Mouse (Mus musculus): ENCODE data around the gene Gm42417.

The Gm42417 gene

DNA sequence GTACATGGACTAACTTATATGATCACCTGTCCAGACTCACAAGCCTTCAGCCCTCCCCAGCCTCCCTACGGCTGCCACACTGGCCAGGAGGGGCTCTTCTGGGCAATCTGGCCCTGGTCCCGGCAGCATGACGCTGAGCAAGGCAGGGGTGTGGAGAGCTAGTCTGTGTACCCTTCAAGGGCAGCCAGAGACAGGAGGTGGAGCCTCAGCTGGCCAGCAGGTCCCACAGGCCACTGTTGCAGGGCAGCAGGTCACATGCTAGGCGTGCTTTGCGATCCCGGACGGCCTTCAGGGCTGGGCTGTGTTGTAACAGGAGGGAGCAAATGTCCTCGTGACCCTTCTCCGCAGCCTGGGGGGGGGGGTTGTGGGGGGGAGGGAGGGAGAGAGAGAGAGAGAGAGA is at the start of gene Gm42417:
TSS of gene Gm42417 (minus strand) at position 244 of the 400 bp plus-strand sequence.
- no peak for DNase-seq (ENCODE audit: low spot score in 2 of 2)

- no peak for DNase-seq (ENCODE audit: low spot score in 2 of 2)
Measured at GRCm38 (mm10) chr1:36587860-36588259, 48.6 kb upstream of the Gm42417 start.

DNA sequence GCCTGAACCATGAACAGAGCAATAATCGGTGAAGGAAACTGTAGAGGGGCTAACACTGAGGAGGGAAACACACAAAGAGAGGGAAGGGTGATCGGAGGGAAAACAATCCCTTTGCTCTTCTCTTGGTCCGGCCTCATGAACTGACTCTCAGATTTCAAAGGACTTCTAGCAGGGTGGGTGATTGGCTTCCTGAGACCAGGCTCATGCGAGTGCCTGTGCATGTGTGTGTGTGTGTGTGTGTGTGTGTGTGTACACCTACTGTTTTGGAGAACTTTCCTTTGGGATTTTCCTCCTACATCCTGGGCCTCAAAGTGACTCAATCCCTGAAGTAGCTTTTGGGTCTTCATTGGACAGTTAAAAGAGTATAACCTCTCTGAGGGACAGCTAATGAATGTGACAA is 47.1 kb upstream of the Gm42417 start:
- no peak for DNase-seq (ENCODE audit: low spot score in 2 of 2)

- no peak for DNase-seq (ENCODE audit: low spot score in 2 of 2)
Measured at GRCm38 (mm10) chr1:36583408-36584116, 44.3 kb upstream of the Gm42417 start.

GRCm38 (mm10) chr1:36582211-36582610 is 43.0 kb upstream of the Gm42417 start:
- no peak for DNase-seq (ENCODE audit: low spot score in 2 of 2)

- DNase-seq (ENCODE audit: low spot score in 2 of 2) = no peak
Measured at GRCm38 (mm10) chr1:36581260-36581659, 42.0 kb upstream of the Gm42417 start.

DNA sequence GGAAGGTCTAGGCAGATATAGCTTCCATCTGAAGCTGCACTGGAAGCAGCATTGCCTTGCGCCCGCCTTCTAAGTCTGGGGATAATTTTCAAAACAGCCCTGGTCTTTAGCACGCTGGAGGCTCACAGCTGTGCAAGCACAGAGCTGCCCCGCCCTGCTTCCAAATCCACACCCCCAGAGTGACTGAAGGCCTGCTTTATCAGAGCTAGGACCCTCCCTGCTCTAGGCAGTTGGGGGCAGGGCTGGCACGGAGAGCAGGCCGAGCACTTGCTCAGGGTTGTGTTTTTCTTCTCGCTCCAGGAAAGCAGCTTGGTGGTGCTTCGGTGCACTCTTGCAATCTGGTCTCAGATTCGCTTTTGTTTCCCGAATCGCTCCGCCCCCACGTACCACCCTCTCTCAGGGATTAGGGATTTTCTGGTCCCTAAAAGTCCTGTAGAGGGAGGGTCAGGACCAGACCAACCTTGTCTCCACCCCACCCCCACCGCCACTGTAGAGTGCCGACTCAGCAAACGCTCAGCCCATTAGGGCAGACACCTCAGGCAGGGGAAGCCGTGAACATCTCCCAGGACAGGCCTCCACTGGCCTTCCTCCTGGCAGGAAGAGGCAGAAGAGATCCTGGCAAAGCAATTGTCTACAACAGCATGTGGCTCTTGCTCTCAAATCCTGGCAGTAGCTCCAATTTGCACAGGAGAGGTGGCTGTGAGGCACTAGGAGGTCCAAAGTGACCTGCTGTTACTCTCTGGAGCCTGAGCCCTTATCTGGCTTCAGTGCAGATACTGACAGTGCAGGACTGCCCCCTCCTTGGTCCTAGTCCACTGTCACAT is 41.4 kb upstream of the Gm42417 start:
- no peak for DNase-seq (ENCODE audit: low spot score in 2 of 2)

- DNase-seq (ENCODE audit: low spot score in 2 of 2) = peak; percentile 70 to 77
Measured at GRCm38 (mm10) chr1:36579974-36580383, 40.8 kb upstream of the Gm42417 start.

DNA sequence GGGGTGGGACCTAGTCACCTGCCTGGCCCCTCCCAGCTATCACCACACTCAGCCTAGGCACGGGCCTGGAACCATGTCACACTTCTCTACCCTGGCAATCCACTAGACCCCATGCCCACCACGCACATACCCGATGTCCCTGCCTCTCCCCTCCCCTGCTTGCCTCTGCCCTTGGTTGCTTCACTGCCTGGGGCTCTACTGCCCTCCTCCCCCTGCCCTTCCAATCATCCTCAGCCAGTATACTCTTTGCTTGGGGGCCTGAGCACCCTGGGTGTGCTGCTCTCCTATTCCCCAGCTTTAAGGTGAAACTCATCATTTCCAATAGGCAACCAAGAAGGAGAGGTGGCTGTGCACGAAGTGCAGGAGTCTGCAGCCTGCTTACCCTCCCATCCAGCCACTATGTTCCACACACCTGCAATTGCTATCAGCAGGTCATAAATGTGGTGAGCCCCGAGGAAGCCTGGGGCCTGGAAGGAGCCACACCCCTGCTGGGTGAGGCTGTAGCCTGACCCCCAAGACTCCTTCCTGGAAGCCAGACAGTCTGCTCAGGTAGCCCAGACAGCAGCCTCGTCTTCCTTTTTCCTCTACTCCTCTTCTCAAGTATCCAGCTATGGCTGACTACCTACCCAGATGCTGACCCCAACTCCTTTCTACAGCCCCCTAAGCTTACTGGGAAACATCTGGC is 37.9 kb upstream of the Gm42417 start:
- DNase-seq (ENCODE audit: low spot score in 2 of 2) = no peak

DNA sequence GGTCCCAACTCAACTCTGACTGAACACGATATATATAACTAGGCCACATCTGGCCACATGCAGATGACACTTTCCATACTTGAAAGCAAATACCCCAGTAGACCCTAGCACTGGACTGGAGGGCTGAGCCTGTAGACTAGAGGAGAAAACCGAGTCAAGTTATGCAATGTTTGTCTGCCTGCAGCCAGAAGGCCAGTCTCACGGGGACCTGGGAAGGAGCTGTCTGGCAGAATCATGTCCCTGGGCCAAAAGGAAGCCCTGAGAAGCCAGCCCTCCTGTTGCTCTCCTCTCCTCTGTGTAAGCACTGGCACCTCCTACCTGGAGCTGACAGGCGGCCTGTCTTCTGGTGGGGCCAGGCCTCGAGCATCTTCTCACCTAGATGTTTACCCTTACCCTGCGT is 36.1 kb upstream of the Gm42417 start:
- no peak for DNase-seq (ENCODE audit: low spot score in 2 of 2)

GRCm38 (mm10) chr1:36574196-36574955 is 35.1 kb upstream of the Gm42417 start:
- no peak for DNase-seq (ENCODE audit: low spot score in 2 of 2)

DNA sequence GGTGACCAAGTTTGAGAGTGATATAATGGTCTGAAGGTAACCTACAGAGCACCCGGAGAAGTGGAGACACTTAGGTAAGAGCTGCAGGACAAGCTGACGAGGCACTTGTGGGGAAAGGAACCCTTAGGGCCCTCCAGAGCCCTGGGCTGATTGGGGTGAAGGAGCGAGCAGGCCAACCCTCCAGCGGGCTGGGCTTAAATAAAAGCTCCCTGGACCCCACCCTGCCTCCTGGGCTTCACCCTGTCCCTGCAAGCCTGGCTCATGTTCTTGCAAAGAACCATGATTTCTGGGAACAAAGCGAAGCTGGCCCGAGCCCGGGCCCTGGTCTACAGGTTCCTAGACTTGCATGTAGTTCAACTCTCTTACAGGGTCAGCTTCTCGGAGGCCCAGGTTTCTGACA is 34.3 kb upstream of the Gm42417 start:
- no peak for DNase-seq (ENCODE audit: low spot score in 2 of 2)

DNA sequence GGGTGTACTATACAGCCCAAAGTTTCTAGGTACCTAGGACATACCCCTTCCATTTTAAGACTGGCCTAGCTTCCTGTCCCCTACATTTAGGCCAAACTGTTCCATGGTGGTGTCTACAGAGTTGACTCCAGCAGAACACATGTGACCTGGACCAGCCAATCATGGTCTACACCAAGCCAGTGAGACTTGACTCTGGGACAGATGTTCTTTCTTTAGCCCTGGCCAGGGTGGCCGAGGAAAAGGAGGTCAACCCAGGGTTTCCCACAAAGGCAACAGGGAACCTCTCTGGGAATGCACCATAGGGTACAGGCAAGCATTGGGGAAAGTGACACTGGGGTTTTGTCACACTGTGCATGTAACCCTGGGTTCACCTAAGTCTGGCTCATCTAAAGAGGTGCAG is 33.5 kb upstream of the Gm42417 start:
- DNase-seq (ENCODE audit: low spot score in 2 of 2) = no peak

DNA sequence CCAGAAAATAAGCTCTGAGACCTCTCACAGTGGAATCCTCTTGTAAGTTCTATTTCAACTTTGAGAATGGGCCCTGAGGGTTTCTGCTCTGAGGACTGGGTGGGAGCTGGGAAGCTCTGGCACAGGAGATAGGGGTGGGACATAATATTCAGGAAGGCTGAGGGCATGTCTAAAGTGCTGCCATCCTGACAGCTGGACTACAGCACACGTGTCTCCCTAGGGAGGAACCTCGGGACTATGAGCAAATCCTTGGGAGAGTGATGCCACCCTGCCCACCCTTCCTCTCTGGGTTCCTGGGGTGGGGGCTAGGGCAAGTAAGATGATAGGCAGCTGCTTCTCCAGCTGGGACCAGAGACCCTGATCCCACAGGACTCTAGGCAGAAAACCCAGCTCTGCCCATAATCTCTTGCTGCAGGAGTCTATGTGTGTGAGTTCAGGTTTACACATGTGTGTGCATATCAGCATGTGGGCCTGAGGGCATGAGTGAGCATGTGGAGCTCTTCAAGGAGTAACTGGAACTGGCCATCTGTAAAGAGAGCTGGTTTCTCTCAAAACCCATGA is 33.0 kb upstream of the Gm42417 start:
- no peak for DNase-seq (ENCODE audit: low spot score in 2 of 2)

GRCm38 (mm10) chr1:36571627-36572026 is 32.4 kb upstream of the Gm42417 start:
- DNase-seq (ENCODE audit: low spot score in 2 of 2) = no peak

DNA sequence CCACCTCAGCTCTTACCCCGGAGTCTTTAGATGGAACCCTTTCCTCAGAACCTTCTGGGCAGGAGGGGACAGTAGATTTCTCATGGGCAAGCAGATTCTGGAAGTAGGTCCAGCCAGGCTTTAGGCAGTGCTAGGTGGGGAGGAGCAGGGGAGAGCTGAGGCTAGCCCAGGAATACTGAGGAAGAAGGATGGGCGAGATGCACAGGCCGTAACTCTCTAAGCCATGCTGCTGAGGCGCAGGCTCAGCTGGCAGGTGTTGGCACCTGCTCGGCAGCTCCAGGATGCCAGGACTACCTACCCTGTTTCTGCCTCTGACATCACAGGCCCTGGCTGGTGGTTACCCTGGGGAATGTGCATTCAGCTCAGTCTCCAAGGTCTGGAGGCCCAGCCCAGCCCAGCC is 31.1 kb upstream of the Gm42417 start:
- no peak for DNase-seq (ENCODE audit: low spot score in 2 of 2)

- no peak for DNase-seq (ENCODE audit: low spot score in 2 of 2)
Measured at GRCm38 (mm10) chr1:36569694-36570276, 30.6 kb upstream of the Gm42417 start.

DNA sequence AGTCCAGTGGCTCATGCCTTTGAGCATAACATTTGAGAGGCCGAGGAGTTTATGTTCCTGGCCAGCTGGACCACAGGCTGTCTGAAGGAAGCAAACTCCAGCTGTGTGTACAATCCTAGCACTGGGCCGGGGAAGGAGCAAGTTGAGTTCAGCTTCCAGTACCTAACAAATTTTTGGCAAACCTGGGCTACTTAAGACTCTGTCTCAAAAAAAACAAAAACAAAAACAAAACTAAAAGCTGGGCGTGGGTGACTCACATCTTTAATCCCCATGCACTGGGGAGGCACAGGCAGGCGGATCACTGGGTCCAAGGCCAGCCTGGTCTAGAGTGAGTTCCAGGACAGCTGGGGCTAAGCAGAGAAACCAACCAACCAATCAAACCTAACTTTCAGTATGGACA is 29.5 kb upstream of the Gm42417 start:
- DNase-seq (ENCODE audit: low spot score in 2 of 2) = no peak

GRCm38 (mm10) chr1:36567818-36568603 is 28.8 kb upstream of the Gm42417 start:
- DNase-seq (ENCODE audit: low spot score in 2 of 2) = no peak

GRCm38 (mm10) chr1:36566425-36566824 is 27.2 kb upstream of the Gm42417 start:
- DNase-seq (ENCODE audit: low spot score in 2 of 2) = no peak

All from thymus, postnatal 10 days (tissue).